Mouse (Mus musculus) hindbrain, embryonic 10.5 days (tissue): ENCODE data around the gene Csnk1g2. TPM values are rescaled to one million over a fixed set of nuclear protein-coding genes. Genes with fewer than 3 reads are reported as not detected.
A peak's percentile ranks its signal among the peaks of the same experiment; 100 is the strongest.

Experiments used
- DNase-seq: peaks from one replicate; pipeline ENCODE4 v3.0.0-alpha.2; 2017; ENCODE audit warnings: low spot score
- H3K27ac ChIP-seq: fragments of 300-500 bp; sonication (generic); 2 replicates; pipeline ENCODE4 v1.5.1; 2016; ENCODE audit warnings: mild to moderate bottlenecking, moderate library complexity
- H3K27me3 ChIP-seq: fragments of 300-500 bp; sonication (generic); 2 replicates; pipeline ENCODE4 v1.6.1; 2016; ENCODE audit warnings: mild to moderate bottlenecking; ENCODE audit not compliant: poor library complexity, insufficient read depth, severe bottlenecking
- H3K36me3 ChIP-seq: fragments of 300-500 bp; sonication (generic); 2 replicates; pipeline ENCODE4 v1.6.1; 2016; ENCODE audit warnings: mild to moderate bottlenecking, moderate library complexity
- H3K4me1 ChIP-seq: fragments of 300-500 bp; sonication (generic); replicated peaks from 2 replicates; pipeline ENCODE4 v1.6.1; 2016; ENCODE audit warnings: mild to moderate bottlenecking
- H3K4me3 ChIP-seq: fragments of 300-500 bp; sonication (generic); 2 replicates; pipeline ENCODE4 v1.5.1; 2016; ENCODE audit warnings: mild to moderate bottlenecking, moderate library complexity
- H3K9me3 ChIP-seq: fragments of 300-500 bp; sonication (generic); 2 replicates; pipeline ENCODE4 v1.6.1; 2016; ENCODE audit warnings: mild to moderate bottlenecking, moderate library complexity
- WGBS: fragments of 180-500 bp; shearing (Covaris S2); methylation state at CpG from one replicate; pipeline ENCODE4 v1.1.7; 2016; 5-methylcytosine and 5-hydroxymethylcytosine counted together
- polyA plus RNA-seq: library from polyadenylated mRNA; unstranded; fragments of >200 nt; fragmentation: Nextera tagmentation; extraction: Ambion mirVana; gene quantifications from 2 replicates; pipeline ENCODE4 v1.2.1, GENCODE M21; 2016

Gene Csnk1g2
- polyA plus RNA-seq, 1 experiment from 2014 or later = 180 TPM

GRCm38 (mm10) chr10:80584642-80585552 is 37.7 kb upstream of the Csnk1g2 start:
- Histone ChIP-seq H3K4me3 (no peak overlapping the region), H3K27ac (0 out of 2 replicates have a peak overlapping the region, but pooled peaks have one; percentile 35)

DNA sequence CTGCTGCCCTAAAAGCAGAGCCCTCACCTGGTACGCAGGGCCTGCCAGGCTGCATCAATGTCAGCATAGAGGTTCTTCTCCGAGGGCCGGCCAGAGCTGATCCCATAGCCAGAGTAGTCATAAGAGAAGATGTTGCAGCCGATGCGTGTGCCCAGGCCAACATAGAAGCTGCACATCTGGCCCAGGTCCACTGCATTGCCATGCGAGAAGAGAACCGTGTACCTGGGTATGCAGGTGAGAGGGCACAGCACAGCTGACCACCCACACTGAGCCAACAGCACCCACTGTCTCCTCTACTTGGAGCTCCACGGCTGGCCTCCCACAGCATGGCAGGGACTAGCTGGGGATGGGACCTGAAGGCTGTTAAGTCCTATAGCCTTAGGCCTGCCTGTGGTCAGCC is 37.1 kb upstream of the Csnk1g2 start:
- peaks cover 58% of the 10 kb centered on the region for H3K4me1 ChIP-seq
- no peaks in the 10 kb centered on the region for H3K27me3 ChIP-seq
- H3K27ac ChIP-seq = no peak overlapping the region
- WGBS = 94% methylated on average over 8 of the region's 8 CpGs
- H3K4me3 ChIP-seq = no peak overlapping the region
- H3K36me3 ChIP-seq = peaks cover 51% of the 10 kb centered on the region
- no peaks in the 10 kb centered on the region for H3K9me3 ChIP-seq
- no peak for DNase-seq

More at GRCm38 (mm10) chr10:80584642-80585552, 37.7 kb upstream of the Csnk1g2 start:
- no peak for DNase-seq
- Histone ChIP-seq H3K27me3 (no peaks in the 10 kb centered on the region), H3K9me3 (no peaks in the 10 kb centered on the region), H3K36me3 (peaks cover 51% of the 10 kb centered on the region), H3K4me1 (peaks cover 52% of the 10 kb centered on the region)
- 79% methylated on average over 12 of the region's 12 CpGs for WGBS

DNA sequence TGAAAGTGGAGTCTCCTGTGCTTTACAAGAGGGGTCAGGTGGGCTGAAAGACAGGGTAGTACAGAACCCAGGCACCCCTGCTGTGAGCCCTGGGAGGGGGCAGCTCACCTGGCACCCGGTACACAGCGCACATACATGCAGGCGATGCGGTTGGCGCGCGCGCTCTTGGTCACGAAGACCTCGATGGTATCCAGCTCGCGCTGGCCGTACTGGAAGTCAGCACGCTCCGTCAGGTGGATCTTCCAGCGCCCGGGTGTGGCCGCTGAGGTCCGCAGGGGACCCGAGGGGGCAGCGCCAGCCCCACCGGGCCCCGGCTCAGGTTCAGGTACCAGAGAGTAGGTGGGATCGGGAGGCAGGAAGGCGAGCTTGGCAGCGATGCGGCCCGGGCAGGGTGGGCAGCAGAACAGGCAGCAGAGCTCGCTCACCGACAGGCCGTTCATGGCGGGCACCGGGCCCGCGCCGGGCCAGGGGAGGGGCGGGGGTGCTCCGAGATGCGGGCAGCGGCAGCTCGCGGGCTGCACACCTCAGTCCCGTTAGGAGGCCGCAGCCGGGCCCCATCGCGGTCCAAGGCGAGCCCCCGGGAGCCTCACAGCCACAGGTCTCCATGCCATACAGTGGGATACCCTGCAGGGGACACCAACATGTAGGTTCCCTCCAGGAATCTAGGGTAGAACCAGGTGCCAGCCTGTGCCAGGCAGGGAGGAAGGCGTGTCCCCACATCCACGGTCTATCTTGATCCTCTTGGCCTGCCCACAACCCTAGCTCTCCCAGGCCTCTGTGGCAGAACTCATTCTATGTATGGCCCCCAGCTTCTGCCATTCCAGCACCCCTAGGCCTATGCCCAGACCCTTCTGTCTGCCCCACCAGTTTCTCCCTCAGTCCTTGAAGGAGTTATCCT is 36.0 kb upstream of the Csnk1g2 start:
- Histone ChIP-seq H3K36me3 (peaks cover 51% of the 10 kb centered on the region), H3K27me3 (no peaks in the 10 kb centered on the region), H3K9me3 (no peaks in the 10 kb centered on the region), H3K27ac (peak overlapping the region; percentile 81), H3K4me1 (peaks cover 60% of the 10 kb centered on the region), H3K4me3 (peak overlapping the region; percentile 32)
- no peak for DNase-seq
- 96% methylated on average over 51 of the region's 51 CpGs for WGBS

- WGBS = 31% methylated on average over 4 of the region's 4 CpGs
- peak; percentile 20 for DNase-seq
- Histone ChIP-seq H3K9me3 (no peaks in the 10 kb centered on the region), H3K27me3 (no peaks in the 10 kb centered on the region), H3K27ac (peak overlapping the region; percentile 81), H3K4me1 (peaks cover 60% of the 10 kb centered on the region), H3K36me3 (peaks cover 46% of the 10 kb centered on the region), H3K4me3 (peak overlapping the region; percentile 32)
These were observed 35.4 kb upstream of the Csnk1g2 start for GRCm38 (mm10) chr10:80587305-80587657.

- H3K9me3 ChIP-seq = no peaks in the 10 kb centered on the region
- 19% methylated on average over 12 of the region's 12 CpGs for WGBS
- DNase-seq = no peak
- peak overlapping the region; percentile 94 for H3K4me3 ChIP-seq
- H3K36me3 ChIP-seq = peaks cover 29% of the 10 kb centered on the region
- peak overlapping the region; percentile 90 for H3K27ac ChIP-seq
- peaks cover 59% of the 10 kb centered on the region for H3K4me1 ChIP-seq
- H3K27me3 ChIP-seq = no peaks in the 10 kb centered on the region
These were observed 33.3 kb upstream of the Csnk1g2 start for GRCm38 (mm10) chr10:80589127-80589878.

- H3K4me3 ChIP-seq = peak within 1 kb of the TSS; percentile 94
- H3K27ac ChIP-seq = peak within 1 kb of the TSS; percentile 90
- no peaks in the 10 kb centered on the region for H3K9me3 ChIP-seq
- WGBS = under 1% methylated on average over 73 of the region's 73 CpGs
- no peaks in the 10 kb centered on the region for H3K27me3 ChIP-seq
- H3K4me1 ChIP-seq = peaks cover 51% of the 10 kb centered on the region
- peak; percentile 98 for DNase-seq
- peaks cover 20% of the 10 kb centered on the region for H3K36me3 ChIP-seq
These were observed 32.5 kb upstream of the Csnk1g2 start, which contains the start of gene Abhd17a for GRCm38 (mm10) chr10:80589879-80590854. Gene Abhd17a (minus strand): TSS chr10:80590341.

GRCm38 (mm10) chr10:80596318-80596717 is 26.3 kb upstream of the Csnk1g2 start:
- H3K4me1 ChIP-seq = no peaks in the 10 kb centered on the region
- H3K27ac ChIP-seq = peak overlapping the region; percentile 30; the same call in 1 of the 2 replicates
- no peaks in the 10 kb centered on the region for H3K36me3 ChIP-seq
- H3K27me3 ChIP-seq = no peaks in the 10 kb centered on the region; the same call in 1 of the 2 replicates
- no peak for DNase-seq
- H3K4me3 ChIP-seq = no peak overlapping the region
- H3K9me3 ChIP-seq = no peaks in the 10 kb centered on the region
- 47% methylated on average over 4 of the region's 4 CpGs for WGBS

- Histone ChIP-seq H3K36me3 (peaks cover 21% of the 10 kb centered on the region), H3K9me3 (no peaks in the 10 kb centered on the region), H3K4me3 (peak within 1 kb of the TSS; percentile 77), H3K4me1 (peaks cover 24% of the 10 kb centered on the region), H3K27me3 (no peaks in the 10 kb centered on the region; the same call in 1 of the 2 replicates), H3K27ac (peak within 1 kb of the TSS; percentile 90)
- WGBS = under 1% methylated on average over 54 of the region's 54 CpGs
- DNase-seq = peak; percentile 96
These were observed 19.8 kb upstream of the Csnk1g2 start, which contains the start of the genes Scamp4 and Adat3 for GRCm38 (mm10) chr10:80602698-80603325. Gene Scamp4 (plus strand): TSS chr10:80602872. Gene Adat3 (plus strand): TSS chr10:80602880.

DNA sequence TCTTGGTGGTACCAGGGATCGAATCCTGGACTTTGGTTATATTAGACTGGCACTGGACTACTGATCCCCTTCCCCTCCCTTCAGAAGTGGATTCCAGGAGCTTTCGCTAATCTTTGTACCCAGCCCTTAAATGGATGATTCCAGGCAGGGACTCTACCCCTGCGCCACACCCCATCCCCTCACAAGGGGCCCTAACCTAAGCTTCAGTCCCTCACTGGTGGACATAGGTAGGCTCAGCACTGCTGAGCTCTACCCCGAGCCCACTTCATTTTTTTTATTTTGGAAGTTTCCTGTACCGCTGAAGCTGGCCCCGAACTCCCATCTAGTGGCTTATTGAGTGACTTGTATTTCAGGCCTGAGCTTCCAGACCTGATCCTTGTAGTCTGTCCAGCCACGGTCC is 19.3 kb upstream of the Csnk1g2 start:
- Histone ChIP-seq H3K36me3 (peaks cover 27% of the 10 kb centered on the region), H3K4me1 (peaks cover 24% of the 10 kb centered on the region), H3K4me3 (peak overlapping the region; percentile 77), H3K27me3 (no peaks in the 10 kb centered on the region; the same call in 1 of the 2 replicates), H3K9me3 (no peaks in the 10 kb centered on the region), H3K27ac (peak overlapping the region; percentile 90)
- WGBS = 40% methylated on average over 7 of the region's 7 CpGs
- DNase-seq = no peak

GRCm38 (mm10) chr10:80604001-80604509 is 18.6 kb upstream of the Csnk1g2 start:
- Histone ChIP-seq H3K9me3 (no peaks in the 10 kb centered on the region), H3K4me1 (peaks cover 24% of the 10 kb centered on the region), H3K4me3 (peak overlapping the region; percentile 77), H3K27ac (peak overlapping the region; percentile 90), H3K36me3 (peaks cover 34% of the 10 kb centered on the region), H3K27me3 (no peaks in the 10 kb centered on the region)
- no peak for DNase-seq
- WGBS = 92% methylated on average over 7 of the region's 7 CpGs

- DNase-seq = no peak
- H3K27me3 ChIP-seq = no peaks in the 10 kb centered on the region
- H3K4me1 ChIP-seq = peaks cover 24% of the 10 kb centered on the region
- H3K9me3 ChIP-seq = no peaks in the 10 kb centered on the region
- H3K4me3 ChIP-seq = peak overlapping the region; percentile 77; the same call in 1 of the 2 replicates
- H3K36me3 ChIP-seq = peaks cover 43% of the 10 kb centered on the region
- no peak overlapping the region for H3K27ac ChIP-seq
- 91% methylated on average over 2 of the region's 2 CpGs for WGBS
These were observed 17.6 kb upstream of the Csnk1g2 start for GRCm38 (mm10) chr10:80604988-80605387.
